Mouse (Mus musculus) gastrocnemius, adult 18-20 months (tissue): ENCODE results near the gene Olfr266. TPM values are rescaled to one million over a fixed set of nuclear protein-coding genes. Genes with fewer than 3 reads are reported as not detected.

Experiments used
- DNase-seq: peaks from one replicate; pipeline ENCODE4 v3.0.0; 2021; ENCODE audit warnings: low spot score
- long read RNA-seq, 2 experiments: library from polyadenylated mRNA; stranded (forward); transcript quantifications; one replicate each; pipeline ENCODE4 v2.0.0; 2021
- total RNA-seq, 2 experiments: library from RNA; stranded (reverse); gene quantifications; 2 replicates each; pipeline ENCODE4 v1.2.3; 2021

Gene Olfr266
- total RNA-seq, result not detected
- long read RNA-seq, experiment 1, result 0 reads
- long read RNA-seq, experiment 2, result 0 reads

DNA sequence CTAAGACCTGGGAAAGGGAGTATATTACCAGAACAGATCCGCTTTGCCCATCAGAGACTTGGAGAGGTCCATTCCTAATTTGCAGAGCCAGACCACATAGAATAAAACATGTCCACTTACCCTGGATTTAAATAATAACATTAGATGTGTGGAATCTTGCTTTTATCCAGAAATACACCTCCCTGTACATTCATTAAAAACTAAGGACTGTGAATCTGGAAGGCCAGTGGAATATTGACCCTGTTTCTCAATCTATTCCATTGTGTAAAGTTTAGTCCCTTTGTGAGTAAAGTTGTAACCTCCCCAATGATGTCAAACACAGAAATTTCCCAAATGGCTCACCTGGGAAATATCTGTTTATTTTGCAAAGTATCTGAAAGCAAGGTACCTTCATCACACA lies at the start of gene Olfr266:
Gene Olfr266, minus strand, starts transcription at position 101 of the 400 bp plus-strand sequence.
- DNase-seq, result no peak

DNA sequence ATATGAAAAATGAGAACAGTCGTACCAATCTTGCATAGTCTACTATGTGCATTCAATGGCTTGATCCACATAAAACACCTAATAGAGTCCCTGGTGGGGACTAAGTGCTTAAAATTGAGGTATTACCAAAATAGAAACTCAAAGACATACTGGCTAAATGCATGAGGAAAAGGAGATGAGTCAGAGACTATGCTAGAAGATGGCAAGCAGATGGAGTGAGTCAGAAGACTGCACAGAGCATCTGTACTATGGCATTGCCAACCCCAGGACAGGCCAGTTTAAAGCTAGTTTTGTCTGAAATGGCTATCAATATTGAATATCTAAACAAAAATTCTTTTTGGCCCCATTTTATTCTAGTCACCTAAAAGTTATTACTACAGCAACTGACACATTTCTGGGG lies 49.5 kb upstream of the Olfr266 start:
- no peak for DNase-seq

DNA sequence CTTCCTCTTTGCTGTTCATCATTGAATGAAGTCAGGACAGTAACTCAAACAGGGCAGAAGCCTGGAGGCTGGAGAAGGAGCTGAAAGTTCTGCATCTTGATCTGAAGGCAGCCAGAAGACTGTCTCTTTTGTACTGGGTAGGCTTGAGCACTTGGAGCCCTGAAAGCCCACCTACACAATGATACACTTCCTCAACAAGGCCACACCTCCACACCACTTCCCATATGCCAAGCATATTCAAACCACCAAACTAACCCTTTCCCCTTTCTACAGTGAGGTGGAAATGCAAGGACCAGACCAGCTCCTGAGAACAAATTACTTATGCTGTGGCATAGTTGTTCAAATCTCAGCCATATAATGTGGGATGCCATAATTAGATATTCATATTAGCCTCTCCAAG lies 46.8 kb upstream of the Olfr266 start:
- no peak for DNase-seq

DNA sequence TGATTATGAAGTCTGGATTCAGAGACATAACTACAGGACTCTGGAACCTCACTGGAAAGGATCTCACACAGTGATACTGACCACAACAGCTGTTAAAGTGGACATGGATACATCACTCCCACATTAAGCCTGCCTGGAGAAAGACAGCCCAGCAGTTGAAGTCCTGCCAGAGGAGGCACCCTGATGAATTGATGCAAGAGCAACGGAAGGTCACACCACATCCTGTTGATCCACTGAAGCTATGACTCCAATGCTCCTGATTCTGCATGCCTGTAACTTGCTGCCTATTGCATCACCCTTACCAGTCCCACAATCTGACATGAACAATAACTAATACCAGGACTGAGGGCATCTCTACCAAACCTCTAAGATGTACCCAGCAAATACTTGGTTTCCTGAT lies 6.0 kb upstream of the Olfr266 start:
- no peak for DNase-seq

DNA sequence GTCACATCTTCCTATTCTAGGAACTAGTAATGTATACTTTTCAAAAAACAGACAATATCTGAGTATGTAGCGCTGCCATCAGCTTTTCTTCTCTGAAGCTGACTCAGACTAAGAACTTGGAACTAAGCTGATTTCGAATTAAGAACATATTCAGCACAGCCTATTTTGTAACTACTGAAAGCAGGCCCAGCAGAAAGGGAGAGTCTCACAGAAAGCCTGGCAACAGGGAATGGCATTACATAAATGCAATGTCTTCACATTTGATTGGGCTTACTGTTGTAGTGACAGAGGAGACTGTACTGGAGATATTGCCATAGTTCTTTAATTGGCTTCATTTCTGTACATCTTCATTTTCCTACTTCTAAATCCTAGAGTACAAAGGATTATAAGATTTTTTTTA lies 8.4 kb downstream of the Olfr266 start:
- no peak for DNase-seq

DNA sequence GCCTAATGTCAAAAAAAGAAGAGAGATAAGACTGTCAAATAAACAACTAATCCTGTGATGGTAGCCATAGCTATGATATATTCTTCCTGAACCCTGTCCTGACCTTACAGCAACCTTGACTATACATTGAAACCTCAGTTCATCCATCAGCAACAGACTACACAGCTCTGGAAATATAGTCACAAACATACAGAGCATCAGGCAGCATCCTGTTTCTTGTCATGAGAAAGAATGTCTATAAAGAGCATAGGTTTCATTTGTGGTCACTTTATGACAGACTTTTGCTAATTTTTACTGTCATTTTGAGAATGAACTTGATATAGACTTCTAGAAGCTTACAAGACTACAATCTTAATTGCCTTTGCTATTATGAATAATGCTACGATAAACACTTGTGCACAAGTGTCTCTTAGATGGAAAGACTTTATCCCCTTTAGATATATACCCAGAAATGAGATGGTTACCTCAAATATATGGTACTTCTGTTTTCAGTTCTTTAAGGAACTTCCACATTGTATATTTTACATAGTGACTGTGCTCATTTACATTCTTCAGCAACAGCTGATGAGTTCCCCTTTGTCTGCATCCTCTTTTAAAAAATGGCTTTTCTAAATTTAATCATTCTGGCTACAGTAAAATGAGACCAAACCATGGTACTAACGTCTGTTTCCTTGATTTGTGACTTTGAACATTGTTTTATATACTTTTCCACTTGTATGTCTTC lies 17.0 kb downstream of the Olfr266 start:
- DNase-seq, result no peak

DNA sequence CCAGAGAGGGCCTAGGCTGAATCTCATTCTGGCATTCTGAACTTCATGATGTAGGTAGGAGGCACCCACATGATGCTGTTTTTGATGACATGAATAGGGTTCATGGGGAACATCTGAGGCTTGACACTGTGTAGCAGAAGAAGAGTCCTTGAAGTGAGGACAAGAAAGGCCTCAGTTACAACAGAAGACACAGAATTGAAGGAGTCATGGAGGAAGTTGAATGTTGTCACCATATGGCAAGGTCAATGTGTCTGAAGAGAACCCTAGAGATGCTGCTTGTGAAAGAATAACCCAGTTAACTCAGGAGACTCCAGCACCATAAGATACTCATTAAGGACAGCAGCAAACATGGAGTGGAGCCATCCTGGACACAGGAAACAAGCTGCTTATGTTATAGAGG lies 28.0 kb downstream of the Olfr266 start:
- DNase-seq, result no peak

DNA sequence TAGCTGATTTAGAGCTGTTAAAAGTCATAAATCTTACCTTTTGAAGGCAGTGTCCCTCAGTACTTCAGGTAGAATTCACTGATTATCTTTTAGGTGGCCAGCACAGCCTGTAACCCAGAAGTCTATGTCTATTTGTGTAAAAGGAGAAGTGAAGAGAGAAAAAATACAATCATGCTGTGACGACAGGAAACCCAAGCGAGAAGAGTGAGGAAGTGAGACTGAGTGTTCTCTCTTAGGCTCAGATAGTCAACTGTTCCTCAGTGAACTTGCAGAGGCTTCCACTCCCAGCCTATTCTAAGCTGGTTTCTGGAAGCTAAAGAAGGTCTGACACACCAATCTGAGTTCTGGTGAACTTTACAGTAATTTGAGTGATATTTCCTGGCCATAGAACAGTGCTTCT lies 36.2 kb downstream of the Olfr266 start, which contains the start of gene Cd53:
Gene Cd53, minus strand, starts transcription at position 220 of the 400 bp plus-strand sequence.
- DNase-seq, result peak; percentile 3

DNA sequence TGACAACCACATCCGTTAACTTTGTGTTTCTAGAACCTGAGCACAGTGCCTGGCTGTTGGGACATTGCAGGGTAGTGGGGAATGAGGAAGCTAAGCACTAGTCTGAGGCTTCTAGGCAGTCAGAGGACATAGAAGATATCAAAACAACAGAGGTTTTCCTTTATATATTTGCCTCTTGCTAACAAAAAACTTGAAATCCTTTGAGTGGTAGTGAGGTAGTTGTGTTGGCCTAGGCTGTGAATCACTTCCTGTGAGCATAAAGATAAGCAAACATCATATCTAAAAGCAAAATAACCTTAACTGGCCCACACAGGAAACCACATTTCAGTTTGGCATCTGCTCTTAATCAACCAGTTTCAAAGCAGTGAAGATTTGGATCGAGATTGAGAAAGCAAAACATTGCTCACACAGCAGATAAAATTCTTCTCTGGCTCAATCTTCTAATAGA lies 37.6 kb downstream of the Olfr266 start:
- no peak for DNase-seq

DNA sequence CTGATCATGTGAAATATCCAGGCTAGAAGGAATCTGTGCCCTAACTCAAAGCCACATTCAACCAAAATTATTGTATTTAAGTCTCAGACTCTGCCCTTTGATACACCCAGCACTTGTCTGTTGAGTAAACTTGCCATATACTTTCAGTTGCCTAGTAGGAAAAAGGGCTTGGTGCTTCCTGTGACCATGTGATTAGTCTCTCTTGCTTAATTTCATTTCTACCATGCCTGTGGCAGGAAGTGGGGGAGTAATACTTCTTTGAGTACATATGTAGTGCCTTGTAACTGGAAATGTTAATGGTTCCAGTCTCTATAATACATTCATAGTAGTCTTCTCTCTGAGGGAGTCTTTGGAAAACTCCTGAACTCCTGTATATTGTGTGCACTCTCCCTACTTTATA lies 38.1 kb downstream of the Olfr266 start:
- DNase-seq, result no peak

DNA sequence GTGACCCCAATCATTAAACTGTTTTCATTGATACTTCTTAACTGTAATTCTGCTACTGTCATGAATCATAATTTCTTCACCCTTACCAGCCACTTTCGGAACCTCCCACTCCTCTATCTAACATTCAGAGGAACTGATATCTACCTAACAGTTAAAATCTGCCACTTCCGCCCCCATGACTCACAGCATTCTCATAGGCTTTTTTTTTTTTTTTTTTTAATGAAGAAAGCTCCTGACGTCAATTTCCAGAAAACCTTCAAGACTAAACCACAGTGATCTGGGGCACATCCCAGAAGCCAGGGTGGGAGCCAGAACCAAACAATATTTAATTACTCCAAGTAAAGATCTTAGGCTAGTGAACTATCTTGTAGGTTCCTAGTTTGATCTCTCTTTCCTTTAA lies 41.0 kb downstream of the Olfr266 start:
- DNase-seq, result no peak

DNA sequence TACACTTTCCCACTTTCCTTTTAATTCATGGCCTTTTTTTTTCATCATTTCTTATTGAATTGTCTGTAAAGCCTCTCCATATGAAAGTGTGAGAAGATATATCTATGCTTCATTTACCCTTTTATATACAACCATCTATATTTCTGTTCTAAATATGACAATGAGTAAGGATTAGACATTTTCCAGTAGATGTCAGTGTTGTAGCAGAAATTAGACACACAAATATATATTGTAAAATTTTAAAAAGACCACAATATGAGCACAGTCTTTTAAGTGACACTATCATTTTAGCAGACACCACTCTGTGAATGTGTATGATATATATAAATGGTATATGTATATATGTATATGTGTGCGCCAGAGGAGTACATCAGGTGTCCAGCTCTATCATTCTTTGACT lies 54.3 kb downstream of the Olfr266 start:
- DNase-seq, result no peak

Other genes with a start within 250 kb of the Olfr266 start
- 10 to 100 TPM in 1 of 2 experiments, 1 to 10 TPM in 1; 9.4 to 10.8 TPM for gene Lrif1, start 141.3 kb downstream of the Olfr266 start, total RNA-seq
- gene Cd53, start 36.1 kb downstream of the Olfr266 start, total RNA-seq, result under 1 TPM; 0.50 to 0.95 TPM
- gene Kcna3, start 209.9 kb upstream of the Olfr266 start, total RNA-seq, result under 1 TPM in 1 of 2 experiments, not detected in 1; 0.12 TPM